11 mouse cellular contexts compared by ENCODE assay signal in genomic region chr5:121387126-121387525, GRCm38 (mm10). TPM values are rescaled to one million over a fixed set of nuclear protein-coding genes. Genes with fewer than 3 reads are reported as not detected.
DNase-seq lines count a peak whose midpoint lies in the region; ATAC-seq and TF ChIP-seq lines count a peak whose summit lies in the region.
"Had no signal": no experiment of that assay in that cellular context is flagged by ENCODE, and none has a peak within 500 bp of the region (broad histone marks: within the 10 kb centered on the region; RNA-seq: fewer than 3 reads in every experiment).

No protein-coding gene starts in this region.

- H3K36me3 ChIP-seq in myocyte (ENCODE audit: control insufficient read depth, insufficient read depth): no peaks in the 10 kb centered on the region
- peaks cover 4% of the 10 kb centered on the region; the same call in 1 of the 2 replicates for H3K36me3 ChIP-seq in forebrain, postnatal 0 days (ENCODE audit: insufficient read depth)

- no peaks in the 10 kb centered on the region for H3K4me1 ChIP-seq in forebrain, postnatal 0 days (ENCODE audit: insufficient read depth)

- 62% methylated on average over 4 of the region's 4 CpGs for WGBS in forebrain, postnatal 0 days

- ATAC-seq in forebrain, postnatal 0 days: no peak
- no peak for ATAC-seq in activated CD4-positive, CD25-positive, alpha-beta regulatory T cell, adult 4 months
- ATAC-seq: hindbrain, postnatal 0 days; Patski had no signal

- no peak overlapping the region for H3K4me3 ChIP-seq in layer of hippocampus, adult 2 months
- no peak overlapping the region for H3K4me3 ChIP-seq in myocyte
- no peak overlapping the region for H3K4me3 ChIP-seq in forebrain, postnatal 0 days (ENCODE audit: low read depth, low read length)

- H3K9me3 ChIP-seq in forebrain, postnatal 0 days (ENCODE audit: low read length): no peaks in the 10 kb centered on the region

- intact Hi-C loops in heart, postnatal 10 days (cut with DNase I): no loop called here

- no peak for TF ChIP-seq CTCF in layer of hippocampus, adult 2 months (conservative IDR thresholded peaks at IDR 0.05)
- no peak for TF ChIP-seq CTCF in forebrain, postnatal 0 days (IDR thresholded peaks at IDR 0.05; ENCODE audit: low read depth)

- H3K79me2 ChIP-seq in myocyte (ENCODE audit: control insufficient read depth, insufficient read depth): no peaks in the 10 kb centered on the region

- peak overlapping the region; percentile 97 for H3K27ac ChIP-seq in layer of hippocampus, adult 2 months
- no peak overlapping the region for H3K27ac ChIP-seq in forebrain, postnatal 0 days (ENCODE audit: low read depth, low read length)
- H3K27ac ChIP-seq: hindbrain, postnatal 0 days had no signal

- no peak overlapping the region for H3K9ac ChIP-seq in forebrain, postnatal 0 days

- H3ac ChIP-seq in myocyte (ENCODE audit: control insufficient read depth, insufficient read length): no peak overlapping the region

- H3K4me2 ChIP-seq in myocyte (ENCODE audit: low read depth): peak overlapping the region; percentile 77
- no peak overlapping the region for H3K4me2 ChIP-seq in forebrain, postnatal 0 days (ENCODE audit: low read depth)

- no peak for TF ChIP-seq POLR2A in myocyte (IDR thresholded peaks at IDR 0.05; ENCODE audit: insufficient read length, low read depth)

- no peaks in the 10 kb centered on the region for H3K27me3 ChIP-seq in myocyte (ENCODE audit: control insufficient read depth, insufficient read depth, insufficient read length)
- H3K27me3 ChIP-seq in forebrain, postnatal 0 days (ENCODE audit: insufficient read depth, low read length): no peaks in the 10 kb centered on the region
- H3K27me3 ChIP-seq: Patski had no signal

- DNase-seq in adrenal gland, postnatal 10 days: peak; percentile 59
- no peak for DNase-seq in adrenal gland, adult 8-10 months
- DNase-seq in layer of hippocampus, adult 2 months (ENCODE audit: low spot score in 2 of 2): no peak
- no peak for DNase-seq in layer of hippocampus, adult 9-10 months (ENCODE audit: low spot score)
- peak; percentile 44 to 68 for DNase-seq in heart, postnatal 10 days
- no peak for DNase-seq in forebrain, postnatal 0 days
- DNase-seq: B cell, adult 2 months had no signal

TF ChIP-seq in myocyte, 11 proteins besides CTCF, POLR2A, EP300 and RAD21:
- TF ChIP-seq MYOG (IDR thresholded peaks at IDR 0.05; ENCODE audit: control insufficient read depth in 1 of 3, insufficient read depth in 1 of 3, insufficient read length in 2 of 3, low read depth in 2 of 3) (no peak), USF1 (IDR thresholded peaks at IDR 0.05; ENCODE audit: low read depth) (no peak), CEBPB (IDR thresholded peaks at IDR 0.05; ENCODE audit: insufficient read depth, poor library complexity, severe bottlenecking) (no peak), MAX (IDR thresholded peaks at IDR 0.05; ENCODE audit: low read depth) (no peak), POLR2AphosphoS2 (IDR thresholded peaks at IDR 0.05; ENCODE audit: insufficient read length, low read depth) (no peak), TCF3 (IDR thresholded peaks at IDR 0.05; ENCODE audit: insufficient read length, low read depth) (no peak), E2F4 (IDR thresholded peaks at IDR 0.05; ENCODE audit: insufficient read depth) (no peak), TCF12 (IDR thresholded peaks at IDR 0.05; ENCODE audit: insufficient read depth, poor library complexity, severe bottlenecking) (no peak), SRF (IDR thresholded peaks at IDR 0.05; ENCODE audit: control insufficient read depth, insufficient read length, low read depth) (no peak), MYOD1 (IDR thresholded peaks at IDR 0.05; ENCODE audit: control insufficient read depth in 1 of 3, insufficient read length in 2 of 3, low read depth in 2 of 3) (no peak), REST (IDR thresholded peaks at IDR 0.05; ENCODE audit: insufficient read depth, insufficient read length) (no peak)

RNA-seq across cellular contexts. Expression of gene Trafd1, which starts 1.7 kb away (rescaled TPM):
- 10 to 100 TPM; 52.3 TPM for total RNA-seq in adrenal gland, postnatal 10 days (2021)
- 10 to 100 TPM; 37.0 to 67.7 (median 52.0) TPM for total RNA-seq in adrenal gland, adult 8-10 months (2022)
- 10 to 100 TPM; 79.8 to 82.8 TPM for total RNA-seq in layer of hippocampus, adult 2 months (2021)
- 10 to 100 TPM; 59.0 to 59.5 TPM for total RNA-seq in heart, postnatal 10 days (2021)
- polyA plus RNA-seq in myocyte (2012; fragmentation: generic; extraction: Trizol): 29.3 TPM
- 131 and 141 TPM in 2 replicates for total RNA-seq in forebrain, postnatal 0 days (2014; rRNA removed)
- 123 and 124 TPM in 2 replicates for polyA plus RNA-seq in forebrain, postnatal 0 days (2015; fragmentation: Nextera tagmentation; extraction: Ambion mirVana)
- 10 to 100 TPM; 33.7 to 38.3 TPM for polyA plus RNA-seq in activated CD4-positive, CD25-positive, alpha-beta regulatory T cell, adult 4 months (2017; shearing (Covaris generic))

RNA-seq across cellular contexts. Expression of gene Naa25, which starts 10.6 kb away (rescaled TPM):
- total RNA-seq in adrenal gland, postnatal 10 days (2021): 10 to 100 TPM; 31.0 to 32.1 TPM
- 10 to 100 TPM; 33.4 to 40.0 (median 35.9) TPM for total RNA-seq in adrenal gland, adult 8-10 months (2022)
- total RNA-seq in layer of hippocampus, adult 2 months (2021): 10 to 100 TPM; 37.2 to 40.9 TPM
- total RNA-seq in heart, postnatal 10 days (2021): 10 to 100 TPM; 22.1 to 23.5 TPM
- 22.0 TPM for polyA plus RNA-seq in myocyte (2012; fragmentation: generic; extraction: Trizol)
- total RNA-seq in forebrain, postnatal 0 days (2014; rRNA removed): 39.4 and 45.9 TPM in 2 replicates
- 33.7 and 44.1 TPM in 2 replicates for polyA plus RNA-seq in forebrain, postnatal 0 days (2015; fragmentation: Nextera tagmentation; extraction: Ambion mirVana)
- 10 to 100 TPM; 27.0 to 30.4 TPM for polyA plus RNA-seq in activated CD4-positive, CD25-positive, alpha-beta regulatory T cell, adult 4 months (2017; shearing (Covaris generic))

Comparison
In these comparisons a context has a peak if more than half of its experiments do, and no peak if none do; other contexts are left out.
1. DNase-seq: peak in adrenal gland, postnatal 10 days (single experiment) and heart, postnatal 10 days (2 of 2); none in adrenal gland, adult 8-10 months (single experiment), layer of hippocampus, adult 2 months (0 of 2), layer of hippocampus, adult 9-10 months (single experiment) and forebrain, postnatal 0 days (single experiment).